Mouse (Mus musculus) kidney, embryonic 16.5 days (tissue): Measurements from ENCODE around the gene Slc25a23. TPM values are rescaled to one million over a fixed set of nuclear protein-coding genes. Genes with fewer than 3 reads are reported as not detected.

Experiments
- ATAC-seq: fragments of 200-750 bp; cut with Nextera tagmentation; 2 replicates; pipeline ENCODE4 v1.8.0; 2017; ENCODE audit warnings: moderate TSS enrichment; ENCODE audit not compliant: low FRiP score, low TSS enrichment
- H3K27ac ChIP-seq: fragments of 300-500 bp; sonication (generic); 2 replicates; pipeline ENCODE4 v1.5.1; 2014; ENCODE audit warnings: low read length
- H3K27me3 ChIP-seq: fragments of 300-500 bp; sonication (generic); 2 replicates; pipeline ENCODE4 v1.6.1; 2014; ENCODE audit warnings: low read length, control low read depth, mixed read lengths; ENCODE audit not compliant: insufficient read depth
- H3K36me3 ChIP-seq: fragments of 300-500 bp; sonication (generic); 2 replicates; pipeline ENCODE4 v1.6.1; 2014; ENCODE audit warnings: low read length, control low read depth, mixed read lengths; ENCODE audit not compliant: insufficient read depth
- H3K4me1 ChIP-seq: fragments of 300-500 bp; sonication (generic); 2 replicates; pipeline ENCODE4 v1.6.1; 2014; ENCODE audit warnings: low read length, control low read depth, mixed read lengths; ENCODE audit not compliant: insufficient read depth
- H3K4me2 ChIP-seq: fragments of 300-500 bp; sonication (generic); replicated peaks from 2 replicates; pipeline ENCODE4 v1.6.1; 2014; ENCODE audit warnings: low read depth, low read length
- H3K4me3 ChIP-seq: fragments of 300-500 bp; sonication (generic); 2 replicates; pipeline ENCODE4 v1.5.1; 2014; ENCODE audit warnings: mild to moderate bottlenecking, low read length
- H3K9ac ChIP-seq: fragments of 300-500 bp; sonication (generic); replicated peaks from 2 replicates; pipeline ENCODE4 v1.6.1; 2014; ENCODE audit warnings: low read length
- H3K9me3 ChIP-seq: fragments of 300-500 bp; sonication (generic); 2 replicates; pipeline ENCODE4 v1.6.1; 2016; ENCODE audit warnings: low read length, control low read depth
- WGBS: fragments of 180-500 bp; shearing (Covaris S2); extraction: QIAGEN DNeasy Blood & Tissue Kit; methylation state at CpG from one replicate; pipeline ENCODE4 v1.1.7; 2014; 5-methylcytosine and 5-hydroxymethylcytosine counted together
- polyA plus RNA-seq: library from polyadenylated mRNA; unstranded; fragments of >200 nt; fragmentation: Nextera tagmentation; extraction: Ambion mirVana; gene quantifications from 2 replicates; pipeline ENCODE4 v1.2.1, GENCODE M21; 2015

Gene Slc25a23
- polyA plus RNA-seq, 1 experiment from 2014 or later = 11.2 TPM

DNA sequence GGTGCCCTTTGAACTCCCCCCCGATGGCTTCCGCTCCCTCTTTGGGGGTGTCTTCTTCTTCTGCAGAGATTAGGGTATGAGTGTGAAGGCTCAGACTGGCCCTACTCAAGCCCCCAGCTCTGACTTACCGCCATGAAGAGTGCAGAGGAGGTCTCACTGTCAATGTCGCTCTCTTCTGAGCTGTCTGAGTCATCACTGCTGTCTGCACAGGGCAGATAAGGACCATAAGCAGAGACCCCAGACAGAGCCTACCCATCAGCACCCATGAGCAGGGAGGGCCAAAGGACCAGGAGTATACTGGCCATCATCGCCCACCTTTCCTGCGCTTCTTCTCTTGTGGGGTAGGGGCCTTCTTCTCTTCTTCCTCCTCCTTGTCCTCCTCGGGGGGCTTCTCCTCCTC, 55.7 kb downstream of the Slc25a23 start:
- Histone ChIP-seq H3K9me3 (no peaks in the 10 kb centered on the region), H3K4me2 (no peak overlapping the region), H3K4me1 (no peaks in the 10 kb centered on the region), H3K9ac (no peak overlapping the region), H3K27ac (no peak overlapping the region), H3K27me3 (no peaks in the 10 kb centered on the region), H3K4me3 (no peak overlapping the region), H3K36me3 (peaks cover 67% of the 10 kb centered on the region)
- ATAC-seq = no peak
- 98% methylated on average over 7 of the region's 7 CpGs for WGBS

GRCm38 (mm10) chr17:57001228-57001627, 58.4 kb downstream of the Slc25a23 start:
- no peak for ATAC-seq
- H3K9ac ChIP-seq = no peak overlapping the region
- no peaks in the 10 kb centered on the region for H3K27me3 ChIP-seq
- H3K4me3 ChIP-seq = no peak overlapping the region
- H3K4me1 ChIP-seq = peaks cover 11% of the 10 kb centered on the region
- no peak overlapping the region for H3K4me2 ChIP-seq
- WGBS = 63% methylated on average over 8 of the region's 8 CpGs
- H3K36me3 ChIP-seq = peaks cover 49% of the 10 kb centered on the region
- no peak overlapping the region for H3K27ac ChIP-seq
- H3K9me3 ChIP-seq = no peaks in the 10 kb centered on the region

DNA sequence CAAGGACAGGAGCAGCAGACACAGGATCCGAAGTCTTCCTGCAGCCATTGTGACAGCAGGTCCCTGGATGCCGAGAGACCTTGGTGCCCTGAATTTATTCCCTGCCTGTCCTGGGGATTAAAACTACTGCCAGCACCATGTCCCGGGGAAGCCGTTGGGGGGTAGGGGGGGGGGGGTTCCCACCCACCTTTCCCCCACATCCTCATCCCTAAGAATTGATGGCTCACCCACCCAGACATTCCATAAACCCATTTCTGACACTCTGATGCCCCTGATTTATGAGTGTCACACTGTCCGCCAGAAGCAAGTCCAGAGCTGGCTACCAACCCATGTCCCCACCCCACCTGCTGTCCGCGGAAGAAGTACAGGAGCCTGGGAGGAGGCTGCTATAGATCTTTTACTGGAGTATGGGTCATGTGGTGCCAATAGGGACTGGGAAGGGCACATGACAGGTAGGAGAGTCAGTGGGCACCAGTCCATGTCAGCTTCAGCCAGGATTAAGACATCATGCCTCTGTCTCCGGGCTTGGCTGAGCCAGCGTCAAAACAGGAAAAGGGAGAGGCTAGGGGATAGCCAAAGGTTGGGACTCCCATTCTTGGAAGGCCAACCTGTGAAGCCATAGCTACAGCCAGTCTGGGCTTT, 59.6 kb downstream of the Slc25a23 start, which contains the start of gene Pspn:
Pspn (minus strand) TSS at position 51 of the 642 bp plus-strand sequence.
- H3K9me3 ChIP-seq = no peaks in the 10 kb centered on the region
- 83% methylated on average over 9 of the region's 9 CpGs for WGBS
- H3K9ac ChIP-seq = no peak within 1 kb of the TSS
- H3K36me3 ChIP-seq = peaks cover 46% of the 10 kb centered on the region
- H3K4me3 ChIP-seq = no peak within 1 kb of the TSS
- H3K27me3 ChIP-seq = no peaks in the 10 kb centered on the region
- no peak within 1 kb of the TSS for H3K4me2 ChIP-seq
- peaks cover 11% of the 10 kb centered on the region for H3K4me1 ChIP-seq
- ATAC-seq = no peak
- no peak within 1 kb of the TSS for H3K27ac ChIP-seq

DNA sequence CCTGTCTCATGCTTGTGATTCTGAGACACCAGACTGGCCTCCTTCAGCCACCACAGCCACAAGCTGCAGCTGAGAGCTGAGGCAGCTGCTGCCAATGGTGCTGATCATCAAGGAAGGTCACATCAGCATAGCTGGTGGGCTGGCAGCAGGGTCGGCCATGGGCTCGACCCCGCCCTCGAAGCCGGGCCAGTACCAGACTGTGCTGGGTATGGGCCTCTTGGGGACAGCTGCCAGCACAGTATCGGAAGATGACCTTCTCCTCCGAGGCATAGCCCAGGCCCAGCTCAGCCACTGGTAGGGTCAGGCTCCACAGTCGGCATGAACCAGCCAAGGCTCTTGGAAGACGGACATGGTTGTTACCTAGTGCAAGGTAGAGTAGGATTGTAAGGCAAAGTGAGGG, 60.2 kb downstream of the Slc25a23 start:
- H3K9me3 ChIP-seq = no peaks in the 10 kb centered on the region
- WGBS = 94% methylated on average over 9 of the region's 9 CpGs
- H3K9ac ChIP-seq = no peak overlapping the region
- H3K27me3 ChIP-seq = no peaks in the 10 kb centered on the region
- H3K4me3 ChIP-seq = no peak overlapping the region
- ATAC-seq = no peak
- no peak overlapping the region for H3K4me2 ChIP-seq
- peaks cover 11% of the 10 kb centered on the region for H3K4me1 ChIP-seq
- peaks cover 47% of the 10 kb centered on the region for H3K36me3 ChIP-seq
- H3K27ac ChIP-seq = no peak overlapping the region

GRCm38 (mm10) chr17:56997029-56997667, 62.5 kb downstream of the Slc25a23 start, which contains the start of gene Alkbh7:
Gene Alkbh7, plus strand, starts transcription at chr17:56997339.
- H3K27me3 ChIP-seq = no peaks in the 10 kb centered on the region
- H3K4me1 ChIP-seq = peaks cover 11% of the 10 kb centered on the region
- under 1% methylated on average over 37 of the region's 38 CpGs for WGBS
- ATAC-seq = peak; percentile 99
- peak within 1 kb of the TSS; percentile 86 for H3K4me3 ChIP-seq
- peak within 1 kb of the TSS; percentile 74 for H3K9ac ChIP-seq
- no peaks in the 10 kb centered on the region for H3K9me3 ChIP-seq
- peaks cover 49% of the 10 kb centered on the region for H3K36me3 ChIP-seq
- H3K4me2 ChIP-seq = peak within 1 kb of the TSS; percentile 62
- peak within 1 kb of the TSS; percentile 70; the same call in 1 of the 2 replicates for H3K27ac ChIP-seq

GRCm38 (mm10) chr17:56996506-56996905, 63.2 kb downstream of the Slc25a23 start:
- H3K4me3 ChIP-seq = no peak overlapping the region
- 65% methylated on average over 2 of the region's 2 CpGs for WGBS
- H3K4me2 ChIP-seq = peak overlapping the region; percentile 62
- H3K9ac ChIP-seq = no peak overlapping the region
- H3K9me3 ChIP-seq = no peaks in the 10 kb centered on the region
- no peak overlapping the region for H3K27ac ChIP-seq
- H3K4me1 ChIP-seq = peaks cover 11% of the 10 kb centered on the region
- H3K27me3 ChIP-seq = no peaks in the 10 kb centered on the region
- H3K36me3 ChIP-seq = peaks cover 50% of the 10 kb centered on the region
- ATAC-seq = no peak

DNA sequence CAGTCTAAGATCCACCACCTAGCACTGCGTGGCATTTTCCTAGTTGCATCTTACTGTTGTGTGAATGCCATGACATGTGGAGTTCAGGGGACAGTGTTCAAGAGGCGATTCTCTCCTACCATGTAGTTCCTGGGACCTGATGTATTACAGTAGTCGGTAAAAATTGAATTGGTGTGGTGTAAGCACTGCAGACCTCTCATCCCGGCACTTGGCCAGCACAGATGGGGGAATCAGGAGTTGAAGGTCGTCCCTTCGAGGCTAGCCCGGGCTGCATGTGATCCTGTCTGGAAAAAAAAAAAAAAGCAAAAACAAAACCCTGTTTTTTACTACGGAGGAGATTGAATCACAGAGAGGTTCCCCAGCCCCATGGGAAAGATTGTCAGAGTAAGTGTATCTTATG, 64.6 kb downstream of the Slc25a23 start:
- Histone ChIP-seq H3K36me3 (peaks cover 50% of the 10 kb centered on the region), H3K4me1 (peaks cover 17% of the 10 kb centered on the region), H3K4me2 (no peak overlapping the region), H3K4me3 (no peak overlapping the region), H3K27me3 (no peaks in the 10 kb centered on the region), H3K9me3 (no peaks in the 10 kb centered on the region), H3K9ac (no peak overlapping the region), H3K27ac (no peak overlapping the region)
- 90% methylated on average over 8 of the region's 8 CpGs for WGBS
- no peak for ATAC-seq

Other genes starting within 250 kb of the Slc25a23 start
- 3.4 and 4.4 TPM in 2 replicates for gene Rfx2, start 228.8 kb downstream of the Slc25a23 start, polyA plus RNA-seq
- gene Acsbg2, start 185.4 kb downstream of the Slc25a23 start, polyA plus RNA-seq = not detected in 2 replicates
- 0.24 and 0.58 TPM in 2 replicates for gene 1700061G19Rik, start 184.4 kb downstream of the Slc25a23 start, polyA plus RNA-seq
- 43.9 and 53.1 TPM in 2 replicates for gene Mllt1, start 124.4 kb downstream of the Slc25a23 start, polyA plus RNA-seq
- not detected in 2 replicates for gene Acer1, start 77.7 kb downstream of the Slc25a23 start, polyA plus RNA-seq
- gene Clpp, start 69.6 kb downstream of the Slc25a23 start, polyA plus RNA-seq = 175 and 178 TPM in 2 replicates
- 57.4 and 58.0 TPM in 2 replicates for gene Alkbh7, start 62.5 kb downstream of the Slc25a23 start, polyA plus RNA-seq
- gene Pspn, start 59.8 kb downstream of the Slc25a23 start, polyA plus RNA-seq = 0.64 TPM in 1 of 2 replicates, not detected in the other
- 71.4 and 74.0 TPM in 2 replicates for gene Gtf2f1, start 48.6 kb downstream of the Slc25a23 start, polyA plus RNA-seq
- gene Gm17949, start 48.4 kb downstream of the Slc25a23 start, polyA plus RNA-seq = 0.78 and 0.80 TPM in 2 replicates
- 25.6 and 27.9 TPM in 2 replicates for gene Khsrp, start 28.3 kb downstream of the Slc25a23 start, polyA plus RNA-seq
- not detected in 2 replicates for gene Slc25a41, start 18.2 kb downstream of the Slc25a23 start, polyA plus RNA-seq
- gene Crb3, start 758 bp downstream of the Slc25a23 start, polyA plus RNA-seq = 61.8 and 69.1 TPM in 2 replicates
- gene Dennd1c, start 18.7 kb upstream of the Slc25a23 start, polyA plus RNA-seq = 5.6 and 6.8 TPM in 2 replicates
- gene Tubb4a, start 27.9 kb upstream of the Slc25a23 start, polyA plus RNA-seq = 25.2 and 31.8 TPM in 2 replicates
- 9.9 and 11.7 TPM in 2 replicates for gene Tnfsf9, start 45.5 kb upstream of the Slc25a23 start, polyA plus RNA-seq
- not detected in 2 replicates for gene Cd70, start 89.9 kb upstream of the Slc25a23 start, polyA plus RNA-seq
- gene Tnfsf14, start 134.3 kb upstream of the Slc25a23 start, polyA plus RNA-seq = 0.09 and 0.19 TPM in 2 replicates
- 1.1 and 2.4 TPM in 2 replicates for gene C3, start 168.3 kb upstream of the Slc25a23 start, polyA plus RNA-seq
- 39.0 and 42.8 TPM in 2 replicates for gene Gpr108, start 188.6 kb upstream of the Slc25a23 start, polyA plus RNA-seq
- gene Trip10, start 189.6 kb upstream of the Slc25a23 start, polyA plus RNA-seq = 52.6 and 55.0 TPM in 2 replicates
- 1.4 and 2.0 TPM in 2 replicates for gene Vav1, start 219.2 kb upstream of the Slc25a23 start, polyA plus RNA-seq